Mouse (Mus musculus) erythroblast, embryonic 14.5 days (primary cell): Measurements from ENCODE around the gene Nufip2.

Experiments
- GATA1 ChIP-seq: IDR thresholded peaks from 2 replicates; pipeline ENCODE4 v1.6.1; 2012; ENCODE audit warnings: low read length, inconsistent platforms, mixed read lengths
- TAL1 ChIP-seq: IDR thresholded peaks from 3 replicates; pipeline ENCODE4 v1.6.1; 2012; ENCODE audit warnings: low read length, inconsistent platforms, mixed read lengths

- TF ChIP-seq TAL1 (no peak), GATA1 (no peak)
These were observed 95.1 kb downstream of the Nufip2 start for GRCm38 (mm10) chr11:77781088-77781487.
